Mouse (Mus musculus): ENCODE measurements around the gene Trabd. TPM values are rescaled to one million over a fixed set of nuclear protein-coding genes. Genes with fewer than 3 reads are reported as not detected.

Gene Trabd
- polyA plus RNA-seq, 1 experiment, result 76.4 TPM

DNA sequence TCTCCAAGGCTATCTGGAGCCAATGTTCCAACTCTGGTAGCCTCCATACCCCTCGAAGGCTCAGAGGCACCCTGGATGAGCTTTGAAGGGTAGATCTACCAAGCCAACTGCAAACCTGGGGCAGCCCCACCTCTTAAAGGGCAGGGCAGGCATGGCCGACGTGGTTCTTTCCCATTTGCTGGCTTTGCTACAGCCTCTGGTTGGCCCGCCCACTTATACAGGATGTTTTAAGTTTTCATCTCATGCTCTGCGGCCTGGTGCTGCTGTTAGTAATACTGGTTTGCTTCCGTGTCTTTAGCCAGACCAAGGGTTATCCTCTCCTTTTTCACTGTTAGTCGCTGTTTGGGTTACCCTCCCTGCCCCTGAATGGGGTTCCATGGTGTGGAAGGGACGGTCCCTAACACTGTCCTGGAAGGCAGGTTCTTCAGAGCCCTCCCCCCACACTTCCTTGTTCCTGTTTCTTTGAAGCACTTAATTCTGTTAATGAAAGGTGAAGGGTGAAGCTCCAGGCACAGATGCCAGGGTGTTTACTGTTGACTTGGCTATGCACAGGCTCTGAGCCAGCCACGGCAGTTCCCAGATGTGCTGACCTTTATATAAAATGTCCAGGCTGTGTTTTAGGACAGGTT, 3.4 kb downstream of the Trabd start:
- no peak for DNase-seq (ENCODE audit: low read depth)

DNA sequence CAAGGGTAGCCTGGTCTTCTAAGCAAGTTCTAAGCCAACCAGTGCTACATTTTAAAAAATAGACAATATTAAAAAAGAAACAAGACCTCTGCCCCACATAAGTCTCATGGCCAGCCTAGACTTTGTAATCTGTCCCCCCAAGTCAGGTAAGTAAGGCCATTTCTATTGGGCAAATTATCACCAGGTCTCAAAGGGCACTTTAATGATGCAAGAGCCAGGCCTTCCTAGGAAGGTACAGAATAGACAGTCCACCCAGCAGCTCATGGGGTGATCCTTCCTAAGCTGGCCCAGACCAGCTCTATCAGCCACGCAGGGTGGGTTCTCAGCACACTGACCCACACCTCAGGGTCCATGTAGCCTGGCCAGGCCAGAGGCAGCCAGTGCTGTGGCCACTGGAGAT, 9.0 kb downstream of the Trabd start:
- DNase-seq (ENCODE audit: low read depth), result no peak

DNA sequence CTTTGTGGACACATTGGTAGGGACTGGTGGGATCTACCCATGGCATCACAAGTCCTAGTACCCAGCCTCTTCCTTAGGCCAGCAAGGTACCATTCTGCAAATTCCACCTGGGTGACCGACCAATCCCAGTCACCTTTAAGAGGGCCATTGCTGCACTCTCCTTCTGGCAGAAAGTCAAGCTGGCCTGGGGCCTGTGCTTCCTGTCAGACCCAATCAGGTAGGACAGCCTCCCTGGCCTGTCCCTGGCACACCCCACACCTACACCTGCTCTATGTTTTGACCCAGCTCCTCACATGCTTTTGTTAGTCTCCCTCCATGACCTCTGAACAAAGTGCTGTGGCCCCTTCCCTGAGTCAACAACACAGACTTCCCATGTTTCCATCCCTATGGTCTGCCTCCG, 9.9 kb downstream of the Trabd start:
- DNase-seq (ENCODE audit: low read depth), result no peak

DNA sequence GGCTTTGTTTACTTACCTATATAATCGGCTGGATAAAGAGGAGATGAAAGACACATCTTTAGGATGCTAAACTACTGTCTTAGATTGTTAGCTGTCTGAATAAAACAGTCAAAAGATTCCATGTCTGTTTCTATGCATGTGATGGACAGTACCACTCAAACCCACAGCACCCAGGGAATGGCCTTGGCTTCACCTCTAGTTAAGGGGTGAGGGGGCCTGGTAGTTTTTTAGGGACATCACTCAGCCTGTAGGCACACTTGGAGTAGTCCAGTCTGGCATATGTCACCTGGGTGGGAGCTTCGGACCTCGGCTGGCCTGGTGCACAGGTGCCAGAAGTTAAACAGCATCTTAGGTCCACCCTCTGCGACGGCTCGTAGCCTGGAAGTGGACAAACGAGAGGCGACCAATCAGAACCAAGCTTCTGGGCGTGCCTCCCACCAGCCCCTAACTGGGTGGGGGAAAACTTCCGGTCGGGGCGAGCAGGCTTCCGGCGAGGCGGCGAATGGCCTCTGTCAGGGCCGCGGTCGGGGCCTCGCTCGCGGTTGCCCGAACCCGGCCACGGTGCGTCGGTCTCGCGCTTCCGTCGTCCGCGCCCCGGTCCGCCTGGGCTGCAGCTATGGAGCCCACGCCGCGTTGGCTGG, 13.8 kb downstream of the Trabd start, which contains the start of gene Selenoo:
Gene Selenoo (plus strand): TSS at position 478 of the 641 bp plus-strand sequence.
- no peak for DNase-seq (ENCODE audit: low read depth)

DNA sequence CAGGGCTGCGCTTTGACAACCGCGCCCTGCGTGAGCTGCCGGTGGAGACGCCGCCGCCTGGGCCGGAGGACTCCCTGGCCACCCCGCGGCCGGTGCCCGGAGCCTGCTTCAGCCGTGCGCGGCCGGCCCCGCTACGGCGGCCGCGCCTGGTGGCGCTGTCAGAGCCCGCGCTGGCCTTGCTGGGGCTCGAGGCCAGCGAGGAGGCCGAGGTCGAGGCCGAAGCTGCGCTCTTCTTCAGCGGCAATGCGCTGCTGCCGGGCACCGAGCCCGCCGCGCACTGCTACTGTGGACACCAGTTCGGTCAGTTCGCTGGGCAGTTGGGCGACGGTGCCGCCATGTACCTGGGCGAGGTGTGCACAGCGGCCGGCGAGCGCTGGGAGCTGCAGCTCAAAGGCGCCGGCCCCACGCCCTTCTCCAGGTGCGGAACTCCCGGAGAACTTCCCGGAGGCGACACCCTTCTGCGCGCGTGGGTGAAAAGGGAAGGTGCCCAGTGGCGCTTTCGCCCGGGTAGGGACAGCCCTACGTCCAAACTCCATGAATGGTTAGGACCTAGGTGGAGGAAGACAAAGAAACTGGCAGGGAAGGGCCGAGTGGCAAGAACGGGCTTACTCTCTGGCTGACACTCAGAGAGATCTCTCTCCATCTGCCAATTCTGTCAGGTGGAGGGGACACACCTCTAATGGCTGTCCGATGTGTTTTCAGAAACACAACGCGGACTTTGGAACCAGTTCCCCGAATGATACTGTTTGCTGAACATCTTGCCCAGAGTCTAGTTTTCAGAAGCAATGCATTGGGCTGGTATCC, 14.5 kb downstream of the Trabd start:
- DNase-seq (ENCODE audit: low read depth), result no peak

DNA sequence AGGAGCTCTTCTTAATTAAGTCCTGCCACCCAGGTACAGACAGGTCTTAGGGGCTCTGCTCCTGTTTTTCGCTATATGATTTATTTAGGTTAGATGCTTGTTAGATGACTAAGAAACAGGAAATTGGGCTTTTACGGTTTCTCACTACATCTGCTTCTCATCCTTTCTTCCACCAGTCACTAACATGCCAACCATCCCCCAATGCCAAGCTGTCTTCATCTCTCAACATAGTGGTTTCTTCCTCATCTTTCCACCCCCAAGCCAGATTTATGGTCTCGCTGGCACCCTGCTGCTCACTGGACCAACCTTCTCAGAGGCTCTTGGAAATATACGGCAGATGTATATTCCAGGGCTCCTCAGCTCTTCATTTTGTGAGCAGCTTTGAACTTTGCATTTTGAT, 15.7 kb downstream of the Trabd start:
- DNase-seq (ENCODE audit: low read depth), result no peak

DNA sequence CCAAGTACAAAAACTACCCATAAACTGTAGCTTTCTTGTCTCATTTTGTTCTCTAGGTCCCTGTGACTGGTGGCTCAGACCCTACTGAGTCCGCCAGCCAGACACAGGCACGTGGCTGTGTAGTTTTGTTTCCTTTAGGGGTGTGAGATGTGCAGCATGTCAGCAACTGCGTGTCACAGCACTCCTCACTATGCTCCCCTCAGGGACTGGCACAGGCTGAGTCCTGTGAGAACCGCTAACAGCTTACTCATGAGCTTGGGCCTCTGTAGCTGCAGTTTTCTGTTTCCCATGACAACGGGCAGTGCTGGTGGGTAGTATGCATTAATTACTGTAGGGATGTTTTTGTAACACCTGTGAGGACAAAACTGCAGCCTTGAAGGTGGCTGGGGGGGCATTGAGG, 17.3 kb downstream of the Trabd start:
- no peak for DNase-seq (ENCODE audit: low read depth)

DNA sequence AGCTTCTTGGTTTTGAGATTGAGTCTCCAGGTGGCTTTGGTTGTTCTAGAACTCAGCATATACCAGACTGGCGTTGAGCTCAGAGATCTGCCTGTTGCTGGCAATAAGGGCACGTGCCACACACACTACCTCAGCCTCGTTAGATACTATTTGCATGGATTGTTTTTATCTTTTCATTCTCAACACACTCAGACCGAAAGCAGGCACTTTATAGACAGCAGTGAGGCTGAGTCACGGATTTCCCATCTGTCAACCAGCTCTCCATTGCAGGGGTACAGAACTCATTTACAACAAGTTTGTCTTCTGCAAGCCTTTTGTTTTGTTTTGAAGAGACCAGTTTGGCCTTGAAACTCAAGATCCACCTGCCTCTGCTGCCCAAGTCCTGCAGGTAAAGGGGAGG, 22.5 kb downstream of the Trabd start:
- no peak for DNase-seq (ENCODE audit: low read depth)

DNA sequence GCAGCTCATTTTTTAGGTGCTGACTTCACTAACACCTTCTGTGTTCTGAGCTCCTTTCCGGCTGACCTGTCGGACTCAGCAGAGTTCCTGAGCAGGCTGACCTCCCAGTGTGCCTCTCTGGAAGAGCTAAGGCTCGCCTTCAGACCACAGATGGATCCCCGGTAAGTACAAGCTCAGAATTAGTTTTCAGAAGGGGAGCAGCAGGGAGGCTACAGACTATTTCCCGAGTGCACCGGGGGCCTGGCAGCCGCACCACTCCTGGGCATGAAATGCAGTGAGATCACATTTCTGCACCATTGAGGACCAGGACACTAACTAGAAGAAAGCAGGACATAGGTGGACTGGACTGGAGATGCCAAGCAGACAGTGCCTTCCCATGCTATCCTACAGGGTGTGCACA, 23.7 kb downstream of the Trabd start:
- DNase-seq (ENCODE audit: low read depth), result no peak

DNA sequence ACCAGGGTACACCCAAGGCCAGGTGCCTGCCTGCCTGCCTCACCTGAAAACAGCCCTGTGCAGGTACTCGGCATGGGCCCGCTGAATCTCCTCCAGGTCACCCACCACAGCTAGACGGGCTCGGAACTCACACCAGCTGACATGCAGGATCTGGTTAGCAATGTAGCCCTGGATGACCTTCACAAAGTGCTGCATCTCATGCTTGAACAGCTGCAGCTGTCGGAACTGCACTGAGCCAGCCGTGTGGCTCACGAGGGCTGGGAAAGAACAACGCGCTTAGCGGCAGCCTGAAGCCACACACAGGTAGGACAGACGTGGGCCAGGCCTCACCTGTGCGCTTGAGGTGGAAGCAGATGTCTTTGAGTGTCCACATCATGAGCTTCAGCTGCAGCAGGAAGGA, 25.9 kb downstream of the Trabd start:
- DNase-seq (ENCODE audit: low read depth), result no peak

DNA sequence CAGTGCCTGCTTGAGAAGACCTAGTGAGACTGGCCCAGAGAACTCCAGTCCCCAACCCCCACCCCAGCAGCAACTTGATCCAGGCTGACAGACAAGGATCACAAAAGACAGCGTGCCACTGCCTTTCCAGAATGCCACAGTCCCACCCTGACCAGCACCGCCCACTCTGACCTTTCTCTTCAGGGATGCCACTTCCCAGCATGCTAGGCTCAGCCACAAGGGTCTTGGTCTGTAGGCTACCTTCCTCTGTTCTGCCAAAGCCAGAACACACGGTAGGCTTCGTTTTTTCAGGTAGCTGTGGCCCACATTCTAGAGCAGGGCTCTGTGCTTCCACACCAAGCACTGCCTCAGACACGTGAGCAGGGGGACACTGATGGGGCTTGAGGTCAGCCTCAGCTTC, 27.7 kb downstream of the Trabd start:
- no peak for DNase-seq (ENCODE audit: low read depth)

DNA sequence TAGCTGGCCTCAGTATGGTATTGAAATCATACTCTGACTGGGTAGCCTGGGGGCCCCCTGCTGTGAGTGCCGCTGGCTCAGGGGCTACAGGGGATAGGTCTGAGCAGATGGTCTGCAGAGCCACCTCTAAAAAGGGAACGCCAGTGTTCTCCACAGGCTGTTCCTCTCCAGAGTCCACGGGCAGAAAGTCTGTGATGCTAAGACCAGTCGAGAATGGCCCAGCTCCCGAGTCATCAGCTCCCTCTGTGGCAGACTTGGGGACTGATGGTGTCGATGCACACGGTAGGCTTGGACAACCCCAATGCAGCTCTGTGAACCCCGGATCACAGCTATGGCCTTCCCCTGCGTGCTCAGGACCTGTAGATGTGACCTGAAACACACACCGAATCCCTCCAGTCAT, 29.0 kb downstream of the Trabd start:
- no peak for DNase-seq (ENCODE audit: low read depth)

DNA sequence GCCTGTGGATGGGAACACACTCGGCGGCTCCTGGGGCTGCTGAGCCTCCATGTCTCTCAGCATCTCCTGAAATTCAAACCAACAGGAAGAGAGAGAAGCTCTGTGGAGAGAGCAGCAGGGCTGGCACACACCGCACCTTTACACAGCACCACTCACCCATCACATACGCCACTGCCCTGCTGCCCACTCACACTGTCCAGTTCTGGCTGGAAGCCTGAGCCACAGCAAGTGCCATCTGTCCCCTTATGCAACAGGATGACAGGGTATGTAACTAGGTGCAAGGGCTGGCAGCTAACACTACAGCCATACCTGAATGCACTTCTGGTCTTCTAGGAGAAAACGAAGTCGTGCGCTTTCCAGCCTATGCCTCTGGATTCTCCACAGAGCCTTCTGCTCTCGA, 29.5 kb downstream of the Trabd start:
- DNase-seq (ENCODE audit: low read depth), result no peak

DNA sequence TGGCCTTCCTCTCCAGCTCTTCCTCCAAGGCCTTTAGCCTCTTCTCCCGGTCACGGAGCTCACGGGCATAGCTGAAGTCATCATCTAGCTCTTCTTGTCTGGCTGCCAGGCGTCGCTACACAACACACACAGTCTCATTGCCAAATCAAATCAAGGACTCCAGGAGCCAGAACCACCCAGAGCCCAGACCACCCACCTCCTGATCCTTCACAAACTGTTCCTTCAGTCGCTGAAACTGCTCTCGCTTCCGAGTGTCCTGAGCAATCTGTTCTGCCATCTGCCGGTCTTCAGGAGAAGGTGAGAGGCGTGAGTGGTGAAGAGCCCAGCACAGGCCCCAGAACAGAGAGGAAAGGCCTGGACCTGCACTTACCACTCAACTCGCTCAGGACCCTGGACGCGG, 31.1 kb downstream of the Trabd start:
- no peak for DNase-seq (ENCODE audit: low read depth)

DNA sequence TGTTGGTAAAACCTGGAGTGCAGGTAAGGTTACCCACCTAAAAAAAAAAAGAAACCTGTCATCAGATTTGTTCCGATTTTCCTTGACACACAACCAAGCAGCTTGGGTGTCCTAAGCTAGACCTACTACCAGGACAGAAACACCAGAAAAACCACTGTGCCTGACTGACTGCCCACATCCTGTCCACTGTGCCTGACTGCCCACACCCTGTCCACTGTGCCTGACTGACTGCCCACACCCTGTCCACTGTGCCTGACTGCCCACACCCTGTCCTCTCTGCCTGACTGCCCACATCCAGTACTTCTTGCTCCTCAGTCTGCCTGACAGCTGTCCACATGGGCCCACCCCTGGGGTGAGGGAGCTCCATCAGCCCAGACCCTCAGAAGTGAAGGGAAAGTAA, 32.1 kb downstream of the Trabd start:
- DNase-seq (ENCODE audit: low read depth), result no peak

DNA sequence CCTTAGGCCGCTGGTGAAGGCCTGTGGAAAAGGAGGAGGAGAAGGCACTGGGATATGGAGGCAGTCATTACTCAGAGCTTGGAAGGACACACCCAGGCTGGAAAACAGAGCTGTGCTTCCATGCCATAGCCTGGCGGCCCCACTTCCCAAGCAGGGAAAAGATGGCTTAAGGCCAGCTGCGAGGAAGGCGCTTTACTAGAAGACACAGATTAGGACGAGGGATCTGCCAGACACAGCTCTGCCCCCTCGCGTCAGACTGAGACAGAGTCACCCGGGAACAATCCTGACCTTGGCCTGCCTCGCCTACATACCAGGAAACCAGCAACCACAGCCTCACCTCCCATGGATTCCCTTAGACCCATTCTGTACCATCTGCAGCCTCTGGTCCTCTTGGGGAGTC, 35.2 kb downstream of the Trabd start:
- DNase-seq (ENCODE audit: low read depth), result no peak

DNA sequence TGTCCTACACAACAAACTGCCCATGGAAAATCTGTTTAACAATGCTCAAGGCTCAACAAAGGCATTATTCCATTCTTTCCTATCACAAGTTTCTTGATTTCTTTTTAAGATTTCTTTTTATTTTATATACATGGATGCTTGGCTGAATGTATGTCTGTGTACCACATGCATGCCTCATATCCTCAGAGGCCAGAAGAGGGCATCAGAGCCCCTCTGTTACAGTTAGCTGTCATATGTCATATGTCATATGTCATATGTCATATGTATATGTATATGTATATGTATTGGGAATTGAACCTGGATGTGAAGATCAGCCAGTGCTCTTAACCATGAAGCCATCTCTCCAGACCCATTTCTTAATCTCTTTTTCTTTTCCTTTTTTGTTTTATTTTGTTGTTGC, 43.1 kb downstream of the Trabd start:
- no peak for DNase-seq (ENCODE audit: low read depth)

DNA sequence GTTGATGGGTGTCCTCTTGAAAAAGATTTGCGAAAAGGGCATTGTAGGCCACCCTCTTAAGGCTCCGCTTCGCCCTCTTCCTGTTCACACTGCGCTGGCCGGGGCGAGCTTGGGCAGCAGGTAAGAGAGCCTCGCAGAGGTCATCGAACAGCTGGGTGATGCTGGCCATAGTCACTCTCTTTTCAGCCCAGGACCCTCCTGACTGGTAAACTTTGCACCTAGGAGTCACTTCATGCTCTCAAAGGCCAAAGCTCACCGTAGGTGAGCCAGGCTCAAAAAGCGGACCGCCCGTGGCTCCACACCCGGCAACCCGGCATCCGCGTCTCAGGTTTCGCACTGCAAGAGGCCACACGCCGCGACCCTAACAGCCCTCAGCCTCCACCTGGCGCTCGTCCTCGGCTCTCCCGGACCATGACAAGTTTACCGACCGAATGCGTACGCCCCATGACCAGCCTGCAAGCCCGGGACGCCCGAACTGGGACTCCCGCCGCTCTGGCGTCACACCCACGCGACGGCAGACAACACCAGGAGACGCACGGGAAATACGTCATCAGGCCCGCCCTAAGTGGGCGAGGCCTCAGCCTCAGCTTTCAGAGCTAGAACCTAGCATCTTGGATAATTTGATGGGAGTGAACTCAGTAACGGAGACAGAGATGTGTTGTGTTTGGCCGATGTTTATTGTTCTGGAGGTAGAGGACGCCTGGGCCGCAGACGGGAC, 47.9 kb downstream of the Trabd start, which contains the start of gene Tubgcp6:
Gene Tubgcp6 (minus strand): TSS at position 464 of the 718 bp plus-strand sequence.
- DNase-seq (ENCODE audit: low read depth), result no peak

DNA sequence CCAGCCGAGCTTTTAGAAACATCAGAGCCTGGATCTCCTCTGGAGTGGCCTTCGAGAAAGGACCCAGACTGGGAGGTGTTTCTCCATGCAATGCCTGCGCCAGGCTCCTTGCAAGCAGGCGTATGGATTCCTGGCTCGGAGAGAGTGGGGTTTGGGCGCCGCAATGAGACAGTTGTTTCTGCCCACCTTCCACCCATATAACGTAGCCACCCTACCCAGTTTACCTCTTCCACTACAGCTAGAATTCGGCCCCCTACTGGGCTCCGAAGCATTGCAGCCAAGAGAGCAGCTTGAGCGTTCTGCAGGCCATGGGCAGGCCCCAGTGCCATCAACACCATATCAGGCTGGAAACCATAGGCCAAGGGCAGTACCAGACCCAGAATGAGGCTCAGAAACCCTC, 48.7 kb downstream of the Trabd start:
- no peak for DNase-seq (ENCODE audit: low read depth)

DNA sequence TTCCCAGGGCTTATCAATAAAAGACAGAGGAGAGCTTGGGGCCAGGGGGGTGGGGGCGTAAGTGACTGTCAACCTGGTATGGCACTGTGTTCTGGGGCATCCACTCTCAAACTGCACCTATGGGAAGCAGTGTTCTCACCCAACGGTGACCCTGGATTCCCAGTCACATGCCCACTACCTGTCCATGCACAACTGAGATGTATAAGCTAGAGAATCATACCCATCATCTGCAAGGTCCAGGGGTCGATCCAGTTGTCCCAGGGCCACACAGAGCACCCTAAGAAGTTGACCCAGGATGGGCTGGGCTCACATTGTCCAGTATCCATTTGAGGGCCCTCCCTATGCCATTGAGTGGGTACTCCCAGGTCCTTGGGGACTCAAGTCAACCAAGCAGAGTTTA, 49.4 kb downstream of the Trabd start:
- DNase-seq (ENCODE audit: low read depth), result no peak

DNA sequence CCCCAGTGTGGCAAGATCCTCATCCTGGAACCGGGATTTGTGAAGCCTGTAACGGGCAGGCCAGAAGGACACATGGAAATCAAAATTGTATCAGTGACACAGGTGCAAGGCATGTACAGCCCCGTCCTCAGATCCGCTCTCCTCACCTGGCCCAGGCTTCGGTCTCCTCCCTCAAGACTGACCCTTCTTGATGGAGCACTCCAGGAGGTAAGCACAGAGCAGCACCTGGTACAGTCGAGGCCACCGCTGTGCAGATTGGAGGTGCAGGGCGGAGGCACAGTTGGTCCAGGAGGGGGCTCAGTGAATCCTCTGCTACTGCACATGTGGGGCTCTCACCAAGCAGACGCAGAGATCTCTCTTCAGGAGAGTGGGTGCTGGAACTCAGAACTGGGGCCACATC, 50.4 kb downstream of the Trabd start:
- DNase-seq (ENCODE audit: low read depth), result no peak

DNA sequence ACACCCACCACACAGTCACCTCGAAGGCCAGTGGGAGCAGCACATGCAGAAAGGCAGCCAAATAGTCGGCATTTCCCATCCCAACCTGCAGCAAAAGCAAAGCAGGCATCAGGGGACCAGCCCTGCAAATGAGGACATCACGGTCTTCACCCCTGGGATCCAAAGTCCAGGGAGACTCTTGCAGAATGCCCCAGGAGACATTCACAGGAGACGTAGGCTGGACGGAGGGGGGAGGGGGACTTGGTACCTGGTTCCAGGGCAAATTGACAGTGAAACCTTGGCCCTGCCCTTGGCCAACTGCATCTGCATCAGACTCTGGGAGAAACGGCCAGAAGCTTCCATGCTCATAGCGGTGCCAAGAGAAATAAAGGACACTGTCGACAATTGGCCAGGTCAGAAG, 51.7 kb downstream of the Trabd start:
- no peak for DNase-seq (ENCODE audit: low read depth)

All from gonadal fat pad, adult 2 months (tissue).